Mouse (Mus musculus): ENCODE data around the gene Ythdf2.

Ythdf2 gene

DNA sequence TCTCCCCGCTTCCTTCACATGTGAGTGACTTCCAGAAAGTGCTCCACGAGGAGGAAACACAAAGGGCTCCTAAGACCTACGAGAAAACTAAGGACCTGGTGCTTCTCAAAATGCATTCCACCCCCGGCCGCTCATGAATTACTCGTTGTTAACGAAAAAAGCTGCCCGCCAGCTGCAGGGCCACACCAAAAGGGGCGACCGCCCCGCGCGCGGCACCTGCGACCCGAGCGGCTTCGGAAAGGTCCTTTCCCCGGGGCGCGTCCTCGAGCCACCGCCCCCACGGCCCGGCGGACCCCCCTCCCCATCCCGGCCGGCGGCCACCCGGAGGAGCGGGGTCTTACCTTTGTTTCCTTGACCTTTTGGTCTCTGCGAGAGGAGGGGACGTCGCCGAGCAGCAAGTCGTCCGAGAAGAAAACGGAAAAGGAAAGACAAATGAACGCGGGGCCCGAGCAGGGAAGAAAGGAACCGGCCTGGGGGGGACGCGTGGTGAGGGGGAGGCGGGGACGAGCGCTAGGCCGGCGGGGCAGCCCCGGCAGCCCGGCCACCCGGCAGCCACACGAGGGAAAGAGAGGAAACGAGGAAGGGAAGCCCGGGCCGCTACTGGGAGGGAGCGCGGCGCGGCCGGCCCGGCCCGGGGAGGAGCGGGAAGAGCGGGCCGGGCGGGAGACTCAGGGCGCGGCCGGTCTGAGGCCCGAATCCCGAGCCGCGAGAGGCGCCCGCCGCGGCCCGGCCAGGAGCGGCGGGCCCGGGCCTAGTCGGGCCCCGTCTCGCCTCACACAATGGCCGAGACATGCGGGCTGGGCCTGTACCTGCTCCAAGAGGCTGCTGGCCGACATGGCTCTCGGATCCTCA, 786 bp downstream of the Ythdf2 start:
- in situ Hi-C loops (cut with MboI, MseI) = no loop called here

GRCm38 (mm10) chr4:132210325-132210724, 1.8 kb downstream of the Ythdf2 start:
- in situ Hi-C loops (cut with MboI, MseI) = no loop called here

DNA sequence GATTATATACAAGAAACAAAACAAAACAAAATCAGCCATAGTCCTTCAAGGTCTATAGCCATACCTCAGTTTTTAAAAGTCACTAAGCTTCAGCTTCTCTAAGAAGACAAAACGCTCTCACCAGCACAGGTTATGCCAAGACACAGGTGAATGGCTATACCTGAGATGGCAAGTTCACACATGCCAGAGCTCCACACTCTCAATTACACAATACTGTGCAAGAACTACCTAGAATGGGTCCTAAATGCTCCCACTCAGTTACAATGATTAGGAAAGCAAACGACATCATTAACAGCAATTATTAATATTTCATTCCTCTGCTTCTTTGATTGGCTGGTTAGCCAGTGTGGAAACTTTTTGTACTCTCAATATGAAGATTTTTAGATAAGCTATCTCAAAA, 2.8 kb downstream of the Ythdf2 start:
- in situ Hi-C loops (cut with MboI, MseI) = no loop called here

DNA sequence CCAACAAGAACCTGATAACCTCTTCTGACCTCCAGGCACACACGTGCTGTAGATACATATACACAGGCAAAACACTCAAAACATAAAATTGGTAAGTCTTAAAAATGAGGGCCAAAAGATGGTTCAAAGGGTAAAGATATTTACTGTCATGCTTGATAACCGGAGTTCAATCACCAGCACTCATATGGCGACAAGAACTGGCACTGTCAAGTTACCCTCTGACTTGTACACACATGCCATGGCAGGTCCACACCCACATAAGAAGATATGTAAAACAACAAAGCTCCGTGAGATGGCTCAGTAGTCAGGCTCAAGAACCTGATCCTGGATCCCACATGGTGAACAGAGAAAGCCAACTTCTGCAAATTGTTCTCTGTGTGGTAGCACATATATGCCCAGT, 4.8 kb downstream of the Ythdf2 start:
- in situ Hi-C loops (cut with MboI, MseI) = no loop called here

DNA sequence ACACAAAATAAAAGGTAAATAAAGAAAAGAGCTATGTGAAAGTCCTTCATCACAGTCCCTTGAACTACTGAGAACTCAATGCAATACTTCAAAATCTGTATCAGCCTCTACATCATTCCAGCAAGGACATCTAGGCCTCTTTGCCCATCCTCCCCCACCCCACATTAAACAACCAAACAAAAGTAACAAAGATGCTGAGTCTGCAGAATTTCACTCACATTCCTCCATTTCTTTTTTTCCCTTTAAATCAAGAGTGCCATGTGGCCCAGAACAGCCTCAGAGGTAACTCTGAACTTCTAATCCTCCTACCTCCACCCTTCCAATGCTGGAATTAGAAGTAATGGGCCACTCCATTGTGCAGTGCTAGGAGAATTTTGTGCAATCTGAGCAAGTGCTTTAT, 13.3 kb downstream of the Ythdf2 start:
- in situ Hi-C loops (cut with MboI, MseI) = no loop called here

DNA sequence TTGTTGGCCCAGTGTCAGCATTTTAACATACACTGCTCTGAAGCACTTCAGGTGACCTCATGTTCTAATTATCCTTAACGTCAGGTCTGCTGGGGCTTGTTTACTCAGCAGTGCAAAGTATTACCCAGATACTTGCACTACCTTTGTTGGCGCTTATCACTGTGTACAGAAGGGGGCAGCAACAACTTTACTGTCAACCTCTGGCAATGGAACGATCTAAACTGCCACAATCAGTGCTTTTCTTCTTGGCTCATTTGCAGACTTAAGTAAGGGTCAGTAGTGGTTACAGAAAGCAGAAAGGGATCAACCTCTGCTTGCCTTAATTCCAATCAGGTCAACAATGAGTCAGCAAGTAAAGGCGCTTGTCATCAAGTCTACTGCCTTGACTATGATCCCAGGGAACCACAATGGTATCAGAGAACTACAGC, 13.8 kb downstream of the Ythdf2 start:
- in situ Hi-C loops (cut with MboI, MseI) = no loop called here

DNA sequence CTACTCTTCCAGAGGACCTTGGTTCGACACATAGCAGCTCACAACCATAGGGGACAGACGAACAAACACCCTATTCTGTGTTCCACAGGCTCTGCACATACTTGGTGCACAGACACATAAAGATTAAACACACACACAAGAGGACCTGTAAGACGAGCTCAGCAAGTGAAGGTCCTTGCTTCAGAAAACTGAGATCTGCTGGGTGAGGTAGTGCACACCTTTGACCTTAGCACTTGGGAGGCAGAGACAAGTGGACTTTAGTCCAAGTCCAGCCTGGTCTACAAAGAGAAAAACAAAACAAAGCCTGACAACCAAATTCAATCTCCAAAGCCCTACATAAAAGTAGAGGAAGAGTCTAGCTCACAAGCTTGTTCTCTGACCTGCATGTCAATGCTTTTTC, 17.1 kb downstream of the Ythdf2 start:
- in situ Hi-C loops (cut with MboI, MseI) = no loop called here

DNA sequence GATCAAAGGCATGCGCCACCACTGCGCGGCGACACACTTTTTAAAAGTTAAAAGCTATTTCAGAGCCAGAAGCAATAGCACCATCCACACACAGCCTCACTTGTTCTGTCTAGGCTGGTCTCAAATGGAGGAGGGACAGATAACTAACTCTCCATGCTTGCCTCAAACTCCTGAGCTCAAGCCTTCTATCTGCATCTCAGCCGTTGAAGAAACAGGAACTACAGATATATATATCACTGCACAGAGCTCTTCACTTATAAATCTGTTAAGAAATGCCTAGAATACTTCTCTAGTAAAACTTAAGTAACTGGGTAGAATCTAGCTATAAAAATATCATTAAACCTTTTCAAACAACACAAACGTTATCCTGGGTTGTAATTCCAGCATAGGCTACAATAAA, 17.7 kb downstream of the Ythdf2 start:
- in situ Hi-C loops (cut with MboI, MseI) = no loop called here

DNA sequence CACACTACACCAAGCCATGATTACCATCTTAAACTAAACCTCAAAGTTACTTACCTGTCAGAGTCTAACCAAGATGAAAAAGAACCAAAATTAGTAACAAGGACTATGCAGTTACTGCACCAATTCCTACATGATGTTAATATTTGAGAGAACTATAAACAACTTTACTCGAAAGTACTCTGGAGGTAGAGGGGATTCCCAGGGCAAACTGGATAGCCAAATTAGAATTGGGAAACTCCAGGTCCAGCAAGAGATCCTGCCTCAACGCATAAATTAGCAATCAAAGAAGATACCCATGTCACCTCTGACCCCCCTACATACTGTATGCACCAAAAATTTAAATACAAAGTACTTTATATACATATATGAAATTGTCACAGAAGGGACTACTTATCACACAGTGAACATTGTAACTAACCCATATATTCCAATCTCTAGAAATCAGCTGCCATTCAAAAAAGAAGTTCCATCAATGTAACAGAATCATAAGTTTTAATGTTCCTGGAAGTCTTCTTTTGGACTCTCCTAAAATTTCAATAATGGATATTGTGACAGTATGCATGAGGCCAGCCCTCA, 24.2 kb downstream of the Ythdf2 start:
- in situ Hi-C loops (cut with MboI, MseI) = no loop called here

DNA sequence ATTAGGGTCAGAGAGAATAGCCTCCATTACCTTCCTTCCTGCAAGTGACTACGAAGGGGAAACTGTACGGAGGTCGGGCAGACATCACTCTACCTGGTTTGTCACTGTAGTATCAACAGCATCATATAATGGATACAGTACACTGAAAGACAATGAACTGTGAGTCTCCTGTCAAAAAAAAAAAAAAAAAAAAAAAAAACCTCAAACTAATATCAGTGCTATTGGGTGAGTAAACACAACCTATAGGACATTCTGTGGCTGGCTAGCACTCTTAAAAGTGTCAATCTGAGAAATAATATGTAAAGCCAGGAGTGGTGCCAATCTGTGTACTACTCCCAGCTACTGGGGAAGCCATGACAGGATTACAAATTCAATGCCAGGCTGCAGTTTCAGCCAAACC, 28.9 kb downstream of the Ythdf2 start:
- in situ Hi-C loops (cut with MboI, MseI) = no loop called here

GRCm38 (mm10) chr4:132181721-132182658, 30.1 kb downstream of the Ythdf2 start:
- in situ Hi-C loops (cut with MboI, MseI) = no loop called here

DNA sequence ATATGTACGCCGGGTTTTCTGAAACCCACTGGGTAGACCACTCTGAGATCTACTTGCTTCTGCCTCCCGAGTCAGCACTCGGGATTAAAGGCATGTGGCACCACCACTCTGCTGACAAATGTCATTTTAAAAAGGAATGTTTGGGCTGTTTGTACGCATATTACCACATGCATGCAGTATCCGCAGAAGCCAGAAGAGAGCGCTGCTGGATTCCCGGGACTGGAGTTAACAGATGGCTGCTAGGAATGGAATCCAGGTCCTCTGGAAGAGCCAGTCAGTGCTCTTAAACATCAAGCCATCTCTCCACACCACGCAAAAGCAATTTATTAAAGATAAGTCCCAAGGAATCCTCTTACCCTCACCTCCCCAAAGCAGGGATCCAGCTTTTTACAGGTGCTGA, 31.4 kb downstream of the Ythdf2 start:
- in situ Hi-C loops (cut with MboI, MseI) = no loop called here

GRCm38 (mm10) chr4:132178630-132179059, 33.5 kb downstream of the Ythdf2 start:
- in situ Hi-C loops (cut with MboI, MseI) = no loop called here

DNA sequence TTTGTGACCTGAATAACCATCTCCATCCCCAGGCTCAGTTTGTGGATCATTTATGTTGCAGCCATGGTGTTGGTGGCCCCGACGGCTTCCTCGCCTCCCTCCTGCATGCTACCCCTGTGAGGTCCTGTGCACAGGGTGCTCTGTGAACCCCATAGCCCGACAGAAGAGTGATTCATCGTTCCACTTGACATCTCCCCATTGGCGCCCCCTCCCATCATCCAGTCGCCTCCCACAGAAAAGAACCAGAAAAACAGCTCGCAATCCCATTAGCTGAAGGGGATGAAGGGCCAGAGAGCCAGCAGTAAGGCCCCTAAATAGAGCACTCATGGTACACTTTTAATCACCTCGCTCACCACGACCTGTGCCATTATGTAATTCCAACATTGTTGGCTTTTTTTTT, 35.6 kb downstream of the Ythdf2 start:
- in situ Hi-C loops (cut with MboI, MseI) = no loop called here

DNA sequence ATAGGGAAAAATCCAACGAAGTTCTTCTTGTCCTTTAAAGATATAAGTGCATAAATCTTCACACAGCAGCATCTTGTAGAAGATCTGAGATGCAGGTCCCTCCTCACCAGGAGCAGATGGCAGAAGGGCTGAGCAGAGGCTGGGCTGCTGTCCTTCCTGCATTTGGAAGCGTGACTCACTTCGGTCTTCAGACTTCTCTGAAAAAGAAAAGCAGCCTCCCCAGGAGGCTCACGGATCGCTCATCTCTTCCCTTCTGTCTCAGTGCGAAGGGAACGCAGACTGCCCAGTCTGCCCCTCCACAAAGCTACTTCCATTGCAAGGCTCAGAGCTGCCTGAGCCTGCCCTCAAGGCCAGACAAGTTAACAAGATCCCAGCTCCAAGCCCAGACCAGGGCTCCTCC, 41.2 kb downstream of the Ythdf2 start:
- in situ Hi-C loops (cut with MboI, MseI) = no loop called here

- in situ Hi-C loops (cut with MboI, MseI) = no loop called here
These were observed 42.3 kb downstream of the Ythdf2 start for GRCm38 (mm10) chr4:132169761-132170160.

DNA sequence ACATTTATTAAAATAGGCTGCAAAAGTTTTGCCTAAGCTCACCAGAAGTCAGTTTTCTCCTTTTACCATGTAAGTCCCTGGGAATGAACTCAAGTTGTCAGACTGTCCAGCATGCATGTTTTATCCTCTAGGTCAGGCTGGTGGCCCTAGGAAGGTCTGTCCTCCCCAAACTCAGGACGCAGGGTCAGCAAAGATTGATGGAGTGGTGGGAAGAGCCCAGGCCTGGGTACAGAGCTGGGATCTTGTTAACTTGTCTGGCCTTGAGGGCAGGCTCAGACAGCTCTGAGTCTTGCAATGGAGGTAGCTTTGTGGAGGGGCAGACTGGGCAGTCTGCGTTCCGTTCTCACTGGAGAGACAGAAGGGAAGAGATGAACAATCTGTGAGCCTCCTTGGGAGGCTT, 42.8 kb downstream of the Ythdf2 start:
- in situ Hi-C loops (cut with MboI, MseI) = no loop called here

DNA sequence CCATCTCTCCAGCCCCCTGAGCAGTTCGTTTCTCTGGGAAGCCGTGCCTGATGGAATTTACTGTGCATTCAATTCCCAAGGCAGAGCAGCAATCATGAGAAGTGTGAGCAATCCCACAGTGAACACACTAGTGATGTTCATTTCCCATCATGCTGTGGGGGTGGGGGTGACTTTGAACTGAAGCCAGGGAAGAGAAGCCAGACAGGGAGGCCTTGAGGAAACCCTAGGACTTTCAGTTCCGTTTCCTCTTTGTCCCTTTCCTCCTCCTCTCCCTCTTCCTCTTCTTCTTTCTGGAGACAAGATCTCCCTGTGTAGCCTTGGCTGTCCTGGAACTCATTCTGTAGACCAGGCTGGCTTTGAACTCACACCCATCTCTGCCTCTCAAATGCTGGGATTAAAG, 44.7 kb downstream of the Ythdf2 start:
- in situ Hi-C loops (cut with MboI, MseI) = no loop called here

DNA sequence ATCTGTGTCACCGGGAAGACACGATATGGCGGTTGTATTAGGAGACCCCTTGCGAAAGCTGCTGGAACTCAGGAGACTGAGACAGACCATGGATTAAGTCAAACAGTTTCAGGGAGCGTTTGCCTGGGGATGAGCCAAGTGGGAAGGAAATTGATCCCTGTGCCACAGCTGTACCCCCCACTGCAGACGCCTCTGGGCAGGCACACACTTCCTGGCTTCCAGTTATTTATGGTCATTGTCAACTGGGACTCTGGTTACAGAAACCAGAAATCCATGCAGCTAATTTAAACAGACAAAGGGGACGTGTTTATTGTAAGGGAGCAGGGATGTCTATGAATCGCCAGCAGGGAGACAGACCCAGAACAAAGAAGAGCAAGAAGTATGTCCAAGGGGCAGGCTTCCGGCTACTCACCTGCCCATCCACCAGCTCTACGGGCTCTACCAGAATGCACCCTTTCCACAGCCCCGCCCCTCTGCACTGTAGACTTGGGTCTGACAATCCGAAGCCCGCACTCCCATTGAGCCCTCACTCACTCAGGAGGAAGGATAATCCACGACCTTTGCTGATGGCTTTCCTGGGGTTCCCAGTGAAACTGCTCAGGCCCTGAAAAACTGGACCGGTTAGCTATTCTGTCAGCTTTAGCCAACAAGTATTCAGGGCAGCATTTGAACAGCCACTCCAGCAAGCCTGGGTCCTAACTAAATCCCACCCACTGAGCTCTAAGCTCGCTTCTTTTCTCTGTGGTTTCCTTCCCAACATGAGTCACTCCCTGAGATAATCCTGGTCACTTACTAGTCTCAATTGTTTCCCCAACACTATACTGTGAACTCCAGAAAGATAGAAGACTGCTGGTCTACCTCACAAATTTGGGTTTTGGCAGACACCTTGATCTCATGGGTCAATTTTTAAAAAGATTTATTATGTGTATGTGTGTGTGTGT, 45.5 kb downstream of the Ythdf2 start:
- in situ Hi-C loops (cut with MboI, MseI) = no loop called here

- in situ Hi-C loops (cut with MboI, MseI) = no loop called here
These were observed 46.4 kb downstream of the Ythdf2 start for GRCm38 (mm10) chr4:132165691-132166090.

Data from T-helper 17 cell (primary cell).